22 mouse cellular contexts compared by ENCODE assay signal in the genomic region with DNA sequence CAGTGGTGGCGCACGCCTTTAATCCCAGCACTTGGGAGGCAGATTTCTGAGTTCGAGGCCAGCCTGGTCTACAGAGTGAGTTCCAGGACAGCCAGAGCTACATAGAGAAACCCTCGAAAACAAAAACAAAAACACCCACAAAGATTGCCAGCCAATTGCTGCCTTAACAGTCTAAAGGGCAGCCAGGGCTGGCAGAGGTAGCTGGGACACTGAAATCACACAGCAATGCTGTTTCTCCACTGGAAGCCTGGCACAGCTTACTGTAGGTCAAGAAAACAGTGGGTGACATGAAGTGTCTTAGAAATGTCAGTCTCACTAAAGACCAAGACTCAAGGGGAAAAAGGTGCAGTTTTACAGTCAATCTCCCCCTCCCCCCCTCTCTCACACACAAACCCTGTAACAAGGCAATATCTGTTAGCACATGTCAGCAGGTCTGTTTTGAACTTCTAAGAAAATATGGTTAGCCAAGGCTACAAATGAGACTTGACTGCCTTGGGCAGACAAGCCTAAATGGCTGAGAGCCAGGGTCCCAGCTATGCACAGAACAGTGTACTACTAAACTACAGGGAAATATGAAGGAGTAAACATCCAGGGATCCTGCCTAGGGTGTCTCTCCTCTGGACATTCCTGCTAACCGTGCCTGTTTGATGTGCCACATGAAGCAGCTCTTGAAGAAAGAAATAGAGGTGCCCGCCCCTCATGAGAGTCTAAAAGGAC. TPM values are rescaled to one million over a fixed set of nuclear protein-coding genes. Genes with fewer than 3 reads are reported as not detected.
DNase-seq lines count a peak whose midpoint lies in the region; ATAC-seq and TF ChIP-seq lines count a peak whose summit lies in the region.
"Had no signal": no experiment of that assay in that cellular context is flagged by ENCODE, and none has a peak within 500 bp of the region (broad histone marks: within the 10 kb centered on the region; RNA-seq: fewer than 3 reads in every experiment).

No protein-coding gene starts in this region.

- H3K27ac ChIP-seq in liver, postnatal 0 days (ENCODE audit: low read depth): peak overlapping the region; percentile 57
- H3K27ac ChIP-seq in limb, embryonic 14.5 days (replicated peaks; ENCODE audit: low read depth, low read length): 0 out of 2 replicates have a peak overlapping the region, but pooled peaks have one; percentile 3
- no peak overlapping the region for H3K27ac ChIP-seq in hindbrain, postnatal 0 days
- H3K27ac ChIP-seq: forebrain, embryonic 10.5 days; hindbrain, embryonic 14.5 days; limb, embryonic 13.5 days had no signal

- 85% methylated on average over 6 of the region's 6 CpGs for WGBS in liver, postnatal 0 days (ENCODE audit: insufficient replicate concordance)
- 85% methylated on average over 6 of the region's 6 CpGs for WGBS in limb, embryonic 14.5 days
- 82% methylated on average over 6 of the region's 6 CpGs for WGBS in hindbrain, postnatal 0 days

- H3K9me3 ChIP-seq in liver, postnatal 0 days (ENCODE audit: low read length): no peaks in the 10 kb centered on the region
- no peaks in the 10 kb centered on the region for H3K9me3 ChIP-seq in limb, embryonic 14.5 days (ENCODE audit: control insufficient read depth, low read length)
- no peaks in the 10 kb centered on the region for H3K9me3 ChIP-seq in hindbrain, postnatal 0 days (ENCODE audit: low read length)
- H3K9me3 ChIP-seq: forebrain, embryonic 10.5 days; limb, embryonic 13.5 days had no signal

- H3K9ac ChIP-seq in liver, postnatal 0 days (replicated peaks): no peak overlapping the region
- no peak overlapping the region for H3K9ac ChIP-seq in limb, embryonic 14.5 days (ENCODE audit: low read depth, low read length, severe bottlenecking)
- H3K9ac ChIP-seq in hindbrain, postnatal 0 days (replicated peaks; ENCODE audit: low read length): no peak overlapping the region
- H3K9ac ChIP-seq: forebrain, postnatal 0 days; hindbrain, embryonic 14.5 days; limb, embryonic 13.5 days had no signal

- no peak overlapping the region for H3K4me3 ChIP-seq in liver, postnatal 0 days (ENCODE audit: low read depth, low read length)
- no peak overlapping the region for H3K4me3 ChIP-seq in limb, embryonic 14.5 days (replicated peaks; ENCODE audit: low read length)
- H3K4me3 ChIP-seq in hindbrain, postnatal 0 days (ENCODE audit: low read length): no peak overlapping the region
- H3K4me3 ChIP-seq: forebrain, embryonic 10.5 days; limb, embryonic 13.5 days had no signal

- peak; percentile 53 for DNase-seq in adrenal gland, postnatal 14 days
- no peak for DNase-seq in adrenal gland, adult 18-20 months (ENCODE audit: low spot score in 2 of 2)
- DNase-seq in kidney, adult 18-20 months: peak; percentile 46
- DNase-seq in kidney, postnatal 10 days: no peak
- DNase-seq in liver, postnatal 0 days: no peak
- no peak for DNase-seq in liver
- no peak for DNase-seq in limb, embryonic 14.5 days (ENCODE audit: low spot score)
- no peak for DNase-seq in hindbrain, postnatal 0 days (ENCODE audit: low spot score)
- DNase-seq: cerebellum, adult 8-10 months; cerebellum, postnatal 36 days; embryo, embryonic 11 days; forebrain, postnatal 0 days; heart, postnatal 36 days; layer of hippocampus, postnatal 36 days; right cerebral cortex, postnatal 4 days; thymus, postnatal 14 days had no signal

- peaks cover 34% of the 10 kb centered on the region for H3K36me3 ChIP-seq in liver, postnatal 0 days (replicated peaks; ENCODE audit: insufficient read depth, low read length)
- H3K36me3 ChIP-seq in limb, embryonic 14.5 days (ENCODE audit: control insufficient read depth, insufficient read depth, low read length): peaks cover 45% of the 10 kb centered on the region
- H3K36me3 ChIP-seq in hindbrain, postnatal 0 days (ENCODE audit: insufficient read depth, low read length): peaks cover 13% of the 10 kb centered on the region; the same call in 1 of the 2 replicates

- peaks cover 22% of the 10 kb centered on the region for H3K4me1 ChIP-seq in liver, postnatal 0 days (ENCODE audit: insufficient read depth)
- 0 out of 2 replicates have a peak, but pooled peaks cover 5% of the 10 kb centered on the region for H3K4me1 ChIP-seq in limb, embryonic 14.5 days (ENCODE audit: control insufficient read depth, insufficient read depth, low read length)
- no peaks in the 10 kb centered on the region for H3K4me1 ChIP-seq in hindbrain, postnatal 0 days (ENCODE audit: insufficient read depth, low read length)
- H3K4me1 ChIP-seq: forebrain, embryonic 10.5 days had no signal

- no peaks in the 10 kb centered on the region for H3K27me3 ChIP-seq in liver, postnatal 0 days (ENCODE audit: insufficient read depth, low read length)
- H3K27me3 ChIP-seq in limb, embryonic 14.5 days (ENCODE audit: control insufficient read depth, insufficient read depth, low read length): no peaks in the 10 kb centered on the region
- H3K27me3 ChIP-seq in hindbrain, postnatal 0 days (ENCODE audit: insufficient read depth, low read length): no peaks in the 10 kb centered on the region
- H3K27me3 ChIP-seq: limb, embryonic 13.5 days had no signal

- TF ChIP-seq POLR2A in limb, embryonic 14.5 days (IDR thresholded peaks at IDR 0.05; ENCODE audit: borderline replicate concordance, extremely low read depth, insufficient read depth, insufficient read length): no peak

- ATAC-seq in liver, postnatal 0 days: no peak
- ATAC-seq in limb, embryonic 14.5 days (ENCODE audit: low FRiP score, low read depth): no peak
- no peak for ATAC-seq in hindbrain, postnatal 0 days
- ATAC-seq: forebrain, postnatal 0 days; lung, postnatal 0 days had no signal

- TF ChIP-seq EP300 in liver, postnatal 0 days (IDR thresholded peaks at IDR 0.05; ENCODE audit: low read depth): no peak

- no peak overlapping the region for H3K4me2 ChIP-seq in liver, postnatal 0 days (ENCODE audit: low read depth, low read length)
- no peak overlapping the region for H3K4me2 ChIP-seq in limb, embryonic 14.5 days (replicated peaks; ENCODE audit: low read depth, low read length, severe bottlenecking)
- H3K4me2 ChIP-seq in hindbrain, postnatal 0 days (ENCODE audit: low read depth, low read length): no peak overlapping the region
- H3K4me2 ChIP-seq: hindbrain, embryonic 14.5 days; limb, embryonic 13.5 days had no signal

- no peak for TF ChIP-seq CTCF in liver, postnatal 0 days (IDR thresholded peaks at IDR 0.05; ENCODE audit: low read depth)
- TF ChIP-seq CTCF in hindbrain, postnatal 0 days (IDR thresholded peaks at IDR 0.05; ENCODE audit: low read depth): no peak

RNA-seq across cellular contexts. Expression of gene D17Wsu92e, which starts 31.8 kb away (rescaled TPM):
- total RNA-seq in adrenal gland, postnatal 14 days (2021): 142 and 151 TPM in 2 replicates
- 100 to 1,000 TPM; 158 to 188 TPM for total RNA-seq in adrenal gland, adult 18-20 months (2021)
- 23.8 and 24.7 TPM in 2 replicates for polyA plus RNA-seq in liver, postnatal 0 days (2015; fragmentation: Nextera tagmentation; extraction: Ambion mirVana)
- polyA plus RNA-seq in limb, embryonic 14.5 days (2012; rRNA removed): 60.1 and 65.2 TPM in 2 replicates
- 20.3 and 21.3 TPM in 2 replicates for polyA plus RNA-seq in limb, embryonic 14.5 days (2014; fragmentation: Nextera tagmentation; extraction: Ambion mirVana)
- 73.4 and 89.6 TPM in 2 replicates for total RNA-seq in hindbrain, postnatal 0 days (2014; rRNA removed)
- polyA plus RNA-seq in hindbrain, postnatal 0 days (2015; fragmentation: Nextera tagmentation; extraction: Ambion mirVana): 10.3 and 10.5 TPM in 2 replicates

RNA-seq across cellular contexts. Expression of gene Snrpc, which starts 49.3 kb away (rescaled TPM):
- total RNA-seq in adrenal gland, postnatal 14 days (2021): 93.1 and 94.6 TPM in 2 replicates
- total RNA-seq in adrenal gland, adult 18-20 months (2021): 10 to 100 TPM; 66.1 to 66.6 TPM
- 96.2 and 99.0 TPM in 2 replicates for polyA plus RNA-seq in liver, postnatal 0 days (2015; fragmentation: Nextera tagmentation; extraction: Ambion mirVana)
- polyA plus RNA-seq in limb, embryonic 14.5 days (2012; rRNA removed): 228 and 238 TPM in 2 replicates
- polyA plus RNA-seq in limb, embryonic 14.5 days (2014; fragmentation: Nextera tagmentation; extraction: Ambion mirVana): 286 and 308 TPM in 2 replicates
- total RNA-seq in hindbrain, postnatal 0 days (2014; rRNA removed): 124 and 146 TPM in 2 replicates
- polyA plus RNA-seq in hindbrain, postnatal 0 days (2015; fragmentation: Nextera tagmentation; extraction: Ambion mirVana): 235 TPM in 2 replicates

RNA-seq across cellular contexts. Expression of gene Spdef, which starts 59.9 kb away (rescaled TPM):
- not detected in 2 replicates for total RNA-seq in adrenal gland, postnatal 14 days (2021)
- under 1 TPM in 1 of 2 experiments, not detected in 1; 0.27 TPM for total RNA-seq in adrenal gland, adult 18-20 months (2021)
- polyA plus RNA-seq in liver, postnatal 0 days (2015; fragmentation: Nextera tagmentation; extraction: Ambion mirVana): 0.08 TPM in 1 of 2 replicates, not detected in the other
- polyA plus RNA-seq in limb, embryonic 14.5 days (2012; rRNA removed): 0.52 and 0.67 TPM in 2 replicates
- polyA plus RNA-seq in limb, embryonic 14.5 days (2014; fragmentation: Nextera tagmentation; extraction: Ambion mirVana): 0.39 TPM in 1 of 2 replicates, not detected in the other
- 2.1 TPM in 2 replicates for total RNA-seq in hindbrain, postnatal 0 days (2014; rRNA removed)
- polyA plus RNA-seq in hindbrain, postnatal 0 days (2015; fragmentation: Nextera tagmentation; extraction: Ambion mirVana): 1.7 and 1.8 TPM in 2 replicates
- total RNA-seq: heart, adult 8-10 months; heart, postnatal 36 days had no signal
- polyA plus RNA-seq: macrophage had no signal

Comparison
In these comparisons a context has a peak if more than half of its experiments do, and no peak if none do; other contexts are left out.
1. DNase-seq: peak in adrenal gland, postnatal 14 days (single experiment) and kidney, adult 18-20 months (single experiment); none in adrenal gland, adult 18-20 months (0 of 2), kidney, postnatal 10 days (single experiment), liver, postnatal 0 days (single experiment), liver (single experiment), limb, embryonic 14.5 days (single experiment) and hindbrain, postnatal 0 days (single experiment).